Mouse (Mus musculus) CH12.LX (cell line): ENCODE measurements at regions not wholly inside any gene's neighbourhood (a gene's known extent, or its start where the extent isn't known, plus 50 kb on each side); places are given as distances from the start of the nearest gene placed in this dataset.
"Not testable (repeated sequence)": the region's sequence is repeated elsewhere in the genome, so short reads cannot be mapped to it uniquely, and the experiment has no call there.

Experiments
- DNase-seq: peaks from one replicate; pipeline ENCODE4 v3.0.0-alpha.2; 2013; ENCODE audit errors: extremely low read depth
- H3K27ac ChIP-seq: 2 replicates; pipeline ENCODE4 v1.5.1; 2012; ENCODE audit warnings: low read depth, mild to moderate bottlenecking, control low read depth, moderate library complexity; ENCODE audit not compliant: insufficient read depth
- H3K27me3 ChIP-seq: replicated peaks from 2 replicates; pipeline ENCODE3; 2012; ENCODE audit warnings: inconsistent platforms
- H3K36me3 ChIP-seq, 2 experiments: replicated peaks in 1 of 2; 2 replicates each; pipeline versions ENCODE3 to v1.6.1; 2012; ENCODE audit warnings: inconsistent platforms in 1 of 2, low read length in 1 of 2, mild to moderate bottlenecking in 1 of 2, mixed read lengths in 1 of 2, moderate library complexity in 1 of 2; ENCODE audit not compliant: control insufficient read depth in 1 of 2, insufficient read depth in 1 of 2
- H3K4me1 ChIP-seq, 2 experiments: 2 replicates each; pipeline ENCODE4 v1.6.1; 2012; ENCODE audit warnings: inconsistent platforms in 1 of 2, moderate library complexity in 1 of 2; ENCODE audit not compliant: insufficient read depth in 2 of 2, control insufficient read depth in 1 of 2
- H3K4me2 ChIP-seq: 2 replicates; pipeline ENCODE4 v1.6.1; 2012; ENCODE audit warnings: low read depth, mild to moderate bottlenecking, control low read depth; ENCODE audit not compliant: poor library complexity, insufficient read depth, severe bottlenecking
- H3K4me3 ChIP-seq, 3 experiments: fragments of 150-350 bp in 1 of 3; sonication (generic) in 1 of 3; replicated peaks in 1 of 3; 2 replicates each; pipeline versions ENCODE3 to v1.5.1; 2011 to 2012; ENCODE audit warnings: low read depth in 2 of 3, low read length in 2 of 3, mild to moderate bottlenecking in 2 of 3, moderate library complexity in 2 of 3, control low read depth in 1 of 3, improper control_type of control experiment in 1 of 3, inconsistent platforms in 1 of 3, mixed read lengths in 1 of 3; ENCODE audit not compliant: poor library complexity in 1 of 3
- H3K79me2 ChIP-seq: replicated peaks from 2 replicates; pipeline ENCODE4 v1.6.1; 2012; ENCODE audit warnings: mild to moderate bottlenecking, moderate library complexity; ENCODE audit not compliant: control insufficient read depth, poor library complexity, insufficient read depth, severe bottlenecking; ENCODE audit errors: extremely low read depth
- H3K9ac ChIP-seq: 2 replicates; pipeline ENCODE4 v1.6.1; 2012; ENCODE audit warnings: low read depth, mild to moderate bottlenecking, control low read depth, moderate library complexity; ENCODE audit not compliant: insufficient read depth
- H3K9me3 ChIP-seq: replicated peaks from 2 replicates; pipeline ENCODE3; 2012; ENCODE audit warnings: low read length, inconsistent platforms, mixed read lengths
- CHD1 ChIP-seq: IDR thresholded peaks from 2 replicates; pipeline ENCODE4 v1.6.1; 2012; ENCODE audit warnings: low read depth, low read length, improper control_type of control experiment, inconsistent platforms
- ETS1 ChIP-seq: conservative IDR thresholded peaks from 2 replicates; pipeline ENCODE4 v1.6.1; 2012; ENCODE audit warnings: low read depth, mild to moderate bottlenecking, inconsistent platforms, low read length, improper control_type of control experiment, moderate library complexity
- IRF4 ChIP-seq: IDR thresholded peaks from 2 replicates; pipeline ENCODE4 v1.6.1; 2014; ENCODE audit warnings: low read depth, mild to moderate bottlenecking, inconsistent platforms, low read length, improper control_type of control experiment
- JUND ChIP-seq: conservative IDR thresholded peaks from 2 replicates; pipeline ENCODE4 v1.6.1; 2011; ENCODE audit warnings: low read depth, low read length, improper control_type of control experiment
- MAFK ChIP-seq: IDR thresholded peaks from 2 replicates; pipeline ENCODE4 v1.6.1; 2011; ENCODE audit warnings: low read length, improper control_type of control experiment; ENCODE audit not compliant: insufficient replicate concordance
- MAX ChIP-seq: IDR thresholded peaks from 2 replicates; pipeline ENCODE4 v1.6.1; 2011; ENCODE audit warnings: low read length, improper control_type of control experiment
- MYC ChIP-seq: IDR thresholded peaks from 2 replicates; pipeline ENCODE4 v1.6.1; 2011; ENCODE audit warnings: low read depth, mild to moderate bottlenecking, improper control_type of control experiment, low read length
- NELFE ChIP-seq: IDR thresholded peaks from 2 replicates; pipeline ENCODE4 v1.6.1; 2011; ENCODE audit warnings: low read depth, low read length, improper control_type of control experiment
- NRF1 ChIP-seq: IDR thresholded peaks from 2 replicates; pipeline ENCODE4 v1.6.1; 2014; ENCODE audit warnings: low read depth, mild to moderate bottlenecking, inconsistent platforms, low read length, improper control_type of control experiment, moderate library complexity
- PAX5 ChIP-seq: IDR thresholded peaks from 2 replicates; pipeline ENCODE4 v1.6.1; 2012; ENCODE audit warnings: low read length, inconsistent platforms, mixed read lengths
- POLR2A ChIP-seq: IDR thresholded peaks from 2 replicates; pipeline ENCODE4 v1.6.1; 2011; ENCODE audit warnings: low read depth, mild to moderate bottlenecking, improper control_type of control experiment, low read length
- POLR2AphosphoS2 ChIP-seq: IDR thresholded peaks from 2 replicates; pipeline ENCODE4 v1.6.1; 2011; ENCODE audit warnings: low read depth, low read length, improper control_type of control experiment
- RAD21 ChIP-seq: IDR thresholded peaks from 2 replicates; pipeline ENCODE4 v1.6.1; 2011; ENCODE audit warnings: low read depth, mild to moderate bottlenecking, low read length, improper control_type of control experiment, moderate library complexity
- RCOR1 ChIP-seq: conservative IDR thresholded peaks from 2 replicates; pipeline ENCODE4 v1.6.1; 2012; ENCODE audit warnings: low read depth, mild to moderate bottlenecking, inconsistent platforms, low read length, improper control_type of control experiment
- SIN3A ChIP-seq: IDR thresholded peaks from 2 replicates; pipeline ENCODE4 v1.6.1; 2012; ENCODE audit warnings: low read length, improper control_type of control experiment, inconsistent platforms
- SMC3 ChIP-seq: IDR thresholded peaks from 2 replicates; pipeline ENCODE4 v1.6.1; 2011; ENCODE audit warnings: low read depth, low read length, improper control_type of control experiment
- TBP ChIP-seq: conservative IDR thresholded peaks from 2 replicates; pipeline ENCODE4 v1.6.1; 2011; ENCODE audit warnings: low read depth, low read length, improper control_type of control experiment
- TCF12 ChIP-seq: IDR thresholded peaks from 2 replicates; pipeline ENCODE4 v1.6.1; 2014; ENCODE audit warnings: low read depth, mild to moderate bottlenecking, inconsistent platforms, low read length, improper control_type of control experiment
- USF1 ChIP-seq: IDR thresholded peaks from 2 replicates; pipeline ENCODE4 v1.6.1; 2014; ENCODE audit warnings: low read depth, mild to moderate bottlenecking, inconsistent platforms, low read length, improper control_type of control experiment
- ZNF384 ChIP-seq: IDR thresholded peaks from 2 replicates; pipeline ENCODE4 v1.6.1; 2012; ENCODE audit warnings: low read depth, low read length, improper control_type of control experiment, inconsistent platforms
- dilution Hi-C: fragments of 300-500 bp; cut with MboI; formaldehyde crosslinking; loops from 2 replicates; pipeline ENCODE4 v1.14.3; 2020; ENCODE audit warnings: low sequenced_read_pairs; ENCODE audit not compliant: extremely low pct_unique_long_range_greater_than_20kb, extremely low pct_ligation_motif_present
- in situ Hi-C: fragments of 300-500 bp; cut with MboI; formaldehyde crosslinking; loops from 3 replicates; pipeline ENCODE4 v1.14.3; 2019; ENCODE audit warnings: low sequenced_read_pairs, low pct_ligation_motif_present, low pct_unique_long_range_greater_than_20kb, mixed read lengths

- in situ Hi-C loops, result no loop called here
- no peaks in the 10 kb centered on the region for H3K4me1 ChIP-seq
Observed at GRCm38 (mm10) chr10:6590211-6590610, 168.1 kb upstream of the Oprm1 start.

GRCm38 (mm10) chr10:6597256-6597655, 161.1 kb upstream of the Oprm1 start:
- TF ChIP-seq TCF12, result no peak
- no peak for TF ChIP-seq POLR2A
- no peak for TF ChIP-seq NELFE
- TF ChIP-seq SIN3A, result no peak
- TF ChIP-seq NRF1, result no peak
- TF ChIP-seq SMC3, result no peak
- no peak for TF ChIP-seq ETS1
- no peak for TF ChIP-seq IRF4
- TF ChIP-seq TBP, result no peak
- TF ChIP-seq ZNF384, result no peak
- TF ChIP-seq USF1, result no peak
- TF ChIP-seq POLR2AphosphoS2, result no peak
- TF ChIP-seq MAFK, result no peak
- no peak for TF ChIP-seq MAX
- TF ChIP-seq, all 38 proteins: peak for 0
- Histone ChIP-seq H3K4me2 (no peak overlapping the region), H3K36me3 (no peaks in the 10 kb centered on the region), H3K27ac (no peak overlapping the region), H3K27me3 (no peaks in the 10 kb centered on the region), H3K4me3 (no peak overlapping the region), H3K4me1 (no peaks in the 10 kb centered on the region), H3K79me2 (no peaks in the 10 kb centered on the region), H3K9ac (no peak overlapping the region), H3K9me3 (no peaks in the 10 kb centered on the region)
- in situ Hi-C loops (no loop called here), dilution Hi-C loops (no loop called here)
- DNase-seq, result no peak

More at GRCm38 (mm10) chr10:6590211-6590610, 168.1 kb upstream of the Oprm1 start:
- Histone ChIP-seq H3K4me3 (no peak overlapping the region), H3K27ac (no peak overlapping the region), H3K36me3 (no peaks in the 10 kb centered on the region)
- TF ChIP-seq MAFK (no peak), MYC (no peak), TCF12 (no peak), RAD21 (no peak), POLR2A (no peak), CHD1 (no peak), IRF4 (no peak), ETS1 (no peak), JUND (no peak), ZNF384 (no peak), PAX5 (no peak), RCOR1 (no peak)
- TF ChIP-seq, all 38 proteins: peak for 0
- no peak for DNase-seq
- H3K79me2 ChIP-seq, result no peaks in the 10 kb centered on the region
- dilution Hi-C loops, result no loop called here
- H3K27me3 ChIP-seq, result no peaks in the 10 kb centered on the region
- no peak overlapping the region for H3K9ac ChIP-seq
- H3K9me3 ChIP-seq, result no peaks in the 10 kb centered on the region
- H3K4me2 ChIP-seq, result no peak overlapping the region

DNA sequence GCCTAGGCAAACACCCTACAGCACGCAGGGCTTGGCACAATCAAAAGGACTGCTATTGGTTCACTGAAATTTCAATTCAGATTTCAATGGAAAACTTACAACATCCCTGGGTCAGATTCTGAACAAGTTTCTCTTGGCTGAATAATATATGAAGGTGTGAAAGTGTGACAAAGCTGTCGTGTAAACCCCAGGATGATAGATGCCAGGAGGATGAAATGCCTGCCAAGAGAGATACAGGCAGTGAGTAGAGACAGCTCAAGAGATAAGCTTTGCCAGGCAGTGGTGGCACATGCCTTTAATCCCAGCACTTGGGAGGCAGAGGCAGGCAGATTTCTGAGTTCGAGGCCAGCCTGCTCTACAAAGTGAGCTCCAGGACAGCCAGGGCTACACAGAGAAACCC, 159.7 kb upstream of the Oprm1 start:
- DNase-seq, H3K27me3 ChIP-seq, H3K9me3 ChIP-seq, H3K27ac ChIP-seq, H3K4me1 ChIP-seq, in situ Hi-C loops, H3K4me2 ChIP-seq, H3K79me2 ChIP-seq, dilution Hi-C loops, H3K4me3 ChIP-seq, H3K36me3 ChIP-seq, H3K9ac ChIP-seq: not testable (repeated sequence)
